Comparison of ENCODE assay signal across 8 mouse cellular contexts in genomic region chr3:40847018-40847417, GRCm38 (mm10). TPM values are rescaled to one million over a fixed set of nuclear protein-coding genes. Genes with fewer than 3 reads are reported as not detected.
DNase-seq lines count a peak whose midpoint lies in the region; ATAC-seq and TF ChIP-seq lines count a peak whose summit lies in the region.
"Not testable (repeated sequence)": the region's sequence is repeated elsewhere in the genome, so short reads cannot be mapped to it uniquely, and the experiment has no call there.

No protein-coding gene starts in this region.

- not testable (repeated sequence) for H3K9me3 ChIP-seq in embryonic facial prominence, embryonic 14.5 days (ENCODE audit: control insufficient read depth, low read length); heart, embryonic 10.5 days; kidney, embryonic 16.5 days (ENCODE audit: low read length); liver, embryonic 13.5 days (replicated peaks); stomach, embryonic 14.5 days (ENCODE audit: control insufficient read depth, low read depth, low read length)

- peak overlapping the region; percentile 90 for H3K4me3 ChIP-seq in bone marrow, adult 2 months (replicated peaks; ENCODE audit: control insufficient read depth, low read depth, low read length)
- H3K4me3 ChIP-seq in embryonic facial prominence, embryonic 14.5 days (ENCODE audit: low read depth, low read length), result peak overlapping the region; percentile 49
- peak overlapping the region; percentile 59 for H3K4me3 ChIP-seq in heart, embryonic 10.5 days
- peak overlapping the region; percentile 54 for H3K4me3 ChIP-seq in kidney, embryonic 16.5 days (ENCODE audit: low read length)
- peak overlapping the region; percentile 70 for H3K4me3 ChIP-seq in liver, embryonic 13.5 days (replicated peaks)
- H3K4me3 ChIP-seq in stomach, embryonic 14.5 days (ENCODE audit: low read depth, low read length), result peak overlapping the region; percentile 38

- peak; percentile 87 for DNase-seq in A20 (ENCODE audit: low read depth, low spot score)
- peak; percentile 18 for DNase-seq in embryonic facial prominence, embryonic 14.5 days (ENCODE audit: low spot score)
- DNase-seq in heart, embryonic 10.5 days (ENCODE audit: low spot score), result peak; percentile 88
- DNase-seq in liver, embryonic 13.5 days, result not testable (repeated sequence)
- DNase-seq in natural killer cell, adult 2 months (ENCODE audit: low spot score in 2 of 2), result peak; percentile 50 to 57

- H3K4me2 ChIP-seq in embryonic facial prominence, embryonic 14.5 days (ENCODE audit: low read depth, low read length), result peak overlapping the region; percentile 70
- peak overlapping the region; percentile 66 for H3K4me2 ChIP-seq in kidney, embryonic 16.5 days (replicated peaks; ENCODE audit: low read depth, low read length)
- H3K4me2 ChIP-seq in liver, embryonic 13.5 days, result peak overlapping the region; percentile 85
- H3K4me2 ChIP-seq in stomach, embryonic 14.5 days (replicated peaks; ENCODE audit: low read depth, low read length), result peak overlapping the region; percentile 49

- H3K36me3 ChIP-seq in embryonic facial prominence, embryonic 14.5 days (ENCODE audit: control insufficient read depth, insufficient read depth, low read length); heart, embryonic 10.5 days; kidney, embryonic 16.5 days (ENCODE audit: insufficient read depth, low read length); liver, embryonic 13.5 days; stomach, embryonic 14.5 days (ENCODE audit: control insufficient read depth, insufficient read depth, low read length): not testable (repeated sequence)

- peak; percentile 30; the same call in 1 of the 2 replicates for TF ChIP-seq CTCF in bone marrow, adult 2 months (IDR thresholded peaks at IDR 0.05; ENCODE audit: control insufficient read depth, insufficient read depth, low read length)

- H3K27me3 ChIP-seq in embryonic facial prominence, embryonic 14.5 days (replicated peaks; ENCODE audit: control insufficient read depth, insufficient read depth, low read length); heart, embryonic 10.5 days (ENCODE audit: insufficient read depth, poor library complexity, severe bottlenecking); kidney, embryonic 16.5 days (ENCODE audit: insufficient read depth, low read length); liver, embryonic 13.5 days; stomach, embryonic 14.5 days (ENCODE audit: control insufficient read depth, insufficient read depth, low read length): not testable (repeated sequence)

- peak overlapping the region; percentile 72 for H3K27ac ChIP-seq in bone marrow, adult 2 months (ENCODE audit: control insufficient read depth, insufficient read depth, low read depth, low read length, poor library complexity)
- H3K27ac ChIP-seq in embryonic facial prominence, embryonic 14.5 days (replicated peaks; ENCODE audit: low read depth, low read length); stomach, embryonic 14.5 days (ENCODE audit: low read length): not testable (repeated sequence)
- H3K27ac ChIP-seq in heart, embryonic 10.5 days, result peak overlapping the region; percentile 72
- 0 out of 2 replicates have a peak overlapping the region, but pooled peaks have one; percentile 34 for H3K27ac ChIP-seq in kidney, embryonic 16.5 days (ENCODE audit: low read length)
- peak overlapping the region; percentile 58 for H3K27ac ChIP-seq in liver, embryonic 13.5 days

- peak overlapping the region; percentile 58 for H3K9ac ChIP-seq in embryonic facial prominence, embryonic 14.5 days (ENCODE audit: low read depth, low read length)
- H3K9ac ChIP-seq in kidney, embryonic 16.5 days (replicated peaks; ENCODE audit: low read length), result peak overlapping the region; percentile 61
- peak overlapping the region; percentile 75 for H3K9ac ChIP-seq in liver, embryonic 13.5 days
- 0 out of 2 replicates have a peak overlapping the region, but pooled peaks have one; percentile 21 for H3K9ac ChIP-seq in stomach, embryonic 14.5 days (replicated peaks; ENCODE audit: low read depth, low read length)

- H3K4me1 ChIP-seq in bone marrow, adult 2 months (ENCODE audit: control insufficient read depth, insufficient read depth, low read length); embryonic facial prominence, embryonic 14.5 days (ENCODE audit: control insufficient read depth, insufficient read depth, low read length); heart, embryonic 10.5 days; kidney, embryonic 16.5 days (ENCODE audit: insufficient read depth, low read length); stomach, embryonic 14.5 days (ENCODE audit: control insufficient read depth, insufficient read depth, low read length): not testable (repeated sequence)
- peaks cover 13% of the 10 kb centered on the region for H3K4me1 ChIP-seq in liver, embryonic 13.5 days (replicated peaks)

- TF ChIP-seq POLR2A in bone marrow, adult 2 months (IDR thresholded peaks at IDR 0.05; ENCODE audit: borderline replicate concordance, control insufficient read depth, low read depth, low read length), result not testable (repeated sequence)

- WGBS in bone marrow, adult 2 months, result 2% methylated on average over 16 of the region's 21 CpGs
- WGBS in embryonic facial prominence, embryonic 14.5 days, result 2% methylated on average over 7 of the region's 21 CpGs
- WGBS in heart, embryonic 10.5 days, result 1% methylated on average over 20 of the region's 21 CpGs
- whole genome bisulfite sequencing in kidney, embryonic 16.5 days, result under 1% methylated on average over 15 of the region's 21 CpGs
- WGBS in liver, embryonic 13.5 days (ENCODE audit: insufficient replicate concordance), result 1% methylated on average over 18 of the region's 21 CpGs
- under 1% methylated on average over 16 of the region's 21 CpGs for WGBS in stomach, embryonic 14.5 days

- peak; percentile 54; the same call in 1 of the 2 replicates for ATAC-seq in embryonic facial prominence, embryonic 14.5 days (ENCODE audit: low read depth)
- ATAC-seq in kidney, embryonic 16.5 days (ENCODE audit: low FRiP score, low TSS enrichment); stomach, embryonic 14.5 days (ENCODE audit: insufficient number of reproducible peaks, insufficient read depth, low FRiP score, low read depth): not testable (repeated sequence)
- peak; percentile 58; the same call in 1 of the 2 replicates for ATAC-seq in liver, embryonic 13.5 days (ENCODE audit: low read depth)

RNA-seq across cellular contexts. Expression of gene Abhd18, which starts 0.2 kb away (rescaled TPM):
- 1.5 and 2.9 TPM in 2 replicates for polyA plus RNA-seq in bone marrow, adult 2 months (2011; ENCODE audit: insufficient read depth, insufficient read length, low replicate concordance, missing spikeins)
- polyA plus RNA-seq in embryonic facial prominence, embryonic 14.5 days (2014; fragmentation: Nextera tagmentation; extraction: Ambion mirVana), result 6.3 and 7.0 TPM in 2 replicates
- 8.8 and 12.2 TPM in 2 replicates for polyA plus RNA-seq in heart, embryonic 10.5 days (2016; fragmentation: Nextera tagmentation; extraction: Ambion mirVana)
- 6.8 and 7.9 TPM in 2 replicates for polyA plus RNA-seq in kidney, embryonic 16.5 days (2015; fragmentation: Nextera tagmentation; extraction: Ambion mirVana)
- polyA plus RNA-seq in liver, embryonic 13.5 days (2015; fragmentation: Nextera tagmentation; extraction: Ambion mirVana), result 3.2 and 3.4 TPM in 2 replicates
- 9.9 and 11.6 TPM in 2 replicates for polyA plus RNA-seq in stomach, embryonic 14.5 days (2014; fragmentation: Nextera tagmentation; extraction: Ambion mirVana)

RNA-seq across cellular contexts. Expression of gene Mfsd8, which starts 0.3 kb away (rescaled TPM):
- 4.0 and 4.2 TPM in 2 replicates for polyA plus RNA-seq in bone marrow, adult 2 months (2011; ENCODE audit: insufficient read depth, insufficient read length, low replicate concordance, missing spikeins)
- 7.7 and 8.1 TPM in 2 replicates for polyA plus RNA-seq in embryonic facial prominence, embryonic 14.5 days (2014; fragmentation: Nextera tagmentation; extraction: Ambion mirVana)
- 5.2 TPM in 2 replicates for polyA plus RNA-seq in heart, embryonic 10.5 days (2016; fragmentation: Nextera tagmentation; extraction: Ambion mirVana)
- polyA plus RNA-seq in kidney, embryonic 16.5 days (2015; fragmentation: Nextera tagmentation; extraction: Ambion mirVana), result 7.3 and 8.7 TPM in 2 replicates
- 3.9 and 5.0 TPM in 2 replicates for polyA plus RNA-seq in liver, embryonic 13.5 days (2015; fragmentation: Nextera tagmentation; extraction: Ambion mirVana)
- 7.2 and 7.8 TPM in 2 replicates for polyA plus RNA-seq in stomach, embryonic 14.5 days (2014; fragmentation: Nextera tagmentation; extraction: Ambion mirVana)

RNA-seq across cellular contexts. Expression of gene Plk4, which starts 47.2 kb away (rescaled TPM):
- polyA plus RNA-seq in bone marrow, adult 2 months (2011; ENCODE audit: insufficient read depth, insufficient read length, low replicate concordance, missing spikeins), result 21.5 and 38.5 TPM in 2 replicates
- polyA plus RNA-seq in embryonic facial prominence, embryonic 14.5 days (2014; fragmentation: Nextera tagmentation; extraction: Ambion mirVana), result 48.9 and 49.2 TPM in 2 replicates
- 57.6 and 69.0 TPM in 2 replicates for polyA plus RNA-seq in heart, embryonic 10.5 days (2016; fragmentation: Nextera tagmentation; extraction: Ambion mirVana)
- polyA plus RNA-seq in kidney, embryonic 16.5 days (2015; fragmentation: Nextera tagmentation; extraction: Ambion mirVana), result 55.6 and 56.9 TPM in 2 replicates
- polyA plus RNA-seq in liver, embryonic 13.5 days (2015; fragmentation: Nextera tagmentation; extraction: Ambion mirVana), result 45.9 and 46.1 TPM in 2 replicates
- 55.5 and 55.6 TPM in 2 replicates for polyA plus RNA-seq in stomach, embryonic 14.5 days (2014; fragmentation: Nextera tagmentation; extraction: Ambion mirVana)

RNA-seq across cellular contexts. Expression of gene 1700034I23Rik, which starts 55.3 kb away (rescaled TPM):
- not detected in 2 replicates for polyA plus RNA-seq in bone marrow, adult 2 months (2011; ENCODE audit: insufficient read depth, insufficient read length, low replicate concordance, missing spikeins)
- polyA plus RNA-seq in embryonic facial prominence, embryonic 14.5 days (2014; fragmentation: Nextera tagmentation; extraction: Ambion mirVana), result 0.30 TPM in 1 of 2 replicates, not detected in the other
- 0.05 and 0.21 TPM in 2 replicates for polyA plus RNA-seq in heart, embryonic 10.5 days (2016; fragmentation: Nextera tagmentation; extraction: Ambion mirVana)
- 0.23 and 0.31 TPM in 2 replicates for polyA plus RNA-seq in kidney, embryonic 16.5 days (2015; fragmentation: Nextera tagmentation; extraction: Ambion mirVana)
- 0.05 TPM in 1 of 2 replicates, not detected in the other for polyA plus RNA-seq in liver, embryonic 13.5 days (2015; fragmentation: Nextera tagmentation; extraction: Ambion mirVana)
- 0.35 and 0.41 TPM in 2 replicates for polyA plus RNA-seq in stomach, embryonic 14.5 days (2014; fragmentation: Nextera tagmentation; extraction: Ambion mirVana)

Comparison
In these comparisons a context has a peak if more than half of its experiments do, and no peak if none do; other contexts are left out.
1. H3K4me3 ChIP-seq: peak in every context shown above with its lines; median percentile 90 in bone marrow, adult 2 months; 70 in liver, embryonic 13.5 days; 59 in heart, embryonic 10.5 days; 54 in kidney, embryonic 16.5 days; 49 in embryonic facial prominence, embryonic 14.5 days; 38 in stomach, embryonic 14.5 days.
2. H3K9ac ChIP-seq: peak in every context shown above with its lines; median percentile 75 in liver, embryonic 13.5 days; 61 in kidney, embryonic 16.5 days; 58 in embryonic facial prominence, embryonic 14.5 days; 21 in stomach, embryonic 14.5 days.